Mouse (Mus musculus): ENCODE measurements around the gene Olfr126. TPM values are rescaled to one million over a fixed set of nuclear protein-coding genes. Genes with fewer than 3 reads are reported as not detected.

Olfr126 gene
- not detected in 2 replicates for polyA plus RNA-seq (2011; ENCODE audit: insufficient read depth, insufficient read length, low read depth, missing spikeins)

GRCm38 (mm10) chr17:37847183-37847582 is at the start of gene Olfr126:
TSS of gene Olfr126 (plus strand) at chr17:37847483.
- H3K9ac ChIP-seq (ENCODE audit: low read depth, poor library complexity, severe bottlenecking), result no peak within 1 kb of the TSS
- H3K27me3 ChIP-seq (ENCODE audit: control insufficient read depth, insufficient read depth, low read length, poor library complexity, severe bottlenecking), result no peaks in the 10 kb centered on the region
- no peaks in the 10 kb centered on the region for H3K36me3 ChIP-seq (ENCODE audit: control insufficient read depth, insufficient read depth, low read length, poor library complexity, severe bottlenecking)
- no peak within 1 kb of the TSS for H3K4me3 ChIP-seq (ENCODE audit: low read depth, low read length)
- H3K4me1 ChIP-seq (ENCODE audit: control insufficient read depth, insufficient read depth, low read length), result no peaks in the 10 kb centered on the region
- TF ChIP-seq CTCF (IDR thresholded peaks at IDR 0.05; ENCODE audit: low read depth, low read length) (no peak), EP300 (IDR thresholded peaks at IDR 0.05; ENCODE audit: insufficient read depth, low read depth, low read length) (no peak), POLR2A (IDR thresholded peaks at IDR 0.05; ENCODE audit: insufficient read depth, low read length) (no peak)
- no peaks in the 10 kb centered on the region for H3K9me3 ChIP-seq (replicated peaks; ENCODE audit: control insufficient read depth, insufficient read depth, low read length, poor library complexity, severe bottlenecking)
- H3K27ac ChIP-seq (ENCODE audit: insufficient read depth, low read length), result no peak within 1 kb of the TSS

- Histone ChIP-seq H3K27me3 (ENCODE audit: control insufficient read depth, insufficient read depth, low read length, poor library complexity, severe bottlenecking) (no peaks in the 10 kb centered on the region), H3K36me3 (ENCODE audit: control insufficient read depth, insufficient read depth, low read length, poor library complexity, severe bottlenecking) (no peaks in the 10 kb centered on the region), H3K4me3 (ENCODE audit: low read depth, low read length) (no peak within 1 kb of the TSS), H3K4me1 (ENCODE audit: control insufficient read depth, insufficient read depth, low read length) (no peaks in the 10 kb centered on the region), H3K27ac (ENCODE audit: insufficient read depth, low read length) (no peak within 1 kb of the TSS), H3K9me3 (replicated peaks; ENCODE audit: control insufficient read depth, insufficient read depth, low read length, poor library complexity, severe bottlenecking) (no peaks in the 10 kb centered on the region), H3K9ac (ENCODE audit: low read depth, poor library complexity, severe bottlenecking) (no peak within 1 kb of the TSS)
- TF ChIP-seq POLR2A (IDR thresholded peaks at IDR 0.05; ENCODE audit: insufficient read depth, low read length) (no peak), CTCF (IDR thresholded peaks at IDR 0.05; ENCODE audit: low read depth, low read length) (no peak), EP300 (IDR thresholded peaks at IDR 0.05; ENCODE audit: insufficient read depth, low read depth, low read length) (no peak)
These were observed 47.7 kb upstream of the Olfr126 start, which contains the start of gene Olfr124 for GRCm38 (mm10) chr17:37799588-37799987. TSS of gene Olfr124 (plus strand) at chr17:37799888.

- Histone ChIP-seq H3K9me3 (replicated peaks; ENCODE audit: control insufficient read depth, insufficient read depth, low read length, poor library complexity, severe bottlenecking) (no peaks in the 10 kb centered on the region), H3K27me3 (ENCODE audit: control insufficient read depth, insufficient read depth, low read length, poor library complexity, severe bottlenecking) (no peaks in the 10 kb centered on the region; the same call in 1 of the 2 replicates), H3K9ac (ENCODE audit: low read depth, poor library complexity, severe bottlenecking) (no peak within 1 kb of the TSS), H3K4me3 (ENCODE audit: low read depth, low read length) (no peak within 1 kb of the TSS), H3K27ac (ENCODE audit: insufficient read depth, low read length) (no peak within 1 kb of the TSS), H3K36me3 (ENCODE audit: control insufficient read depth, insufficient read depth, low read length, poor library complexity, severe bottlenecking) (no peaks in the 10 kb centered on the region), H3K4me1 (ENCODE audit: control insufficient read depth, insufficient read depth, low read length) (no peaks in the 10 kb centered on the region)
- TF ChIP-seq EP300 (IDR thresholded peaks at IDR 0.05; ENCODE audit: insufficient read depth, low read depth, low read length), result no peak
These were observed 14.6 kb upstream of the Olfr126 start, which contains the start of gene Olfr125 for GRCm38 (mm10) chr17:37832649-37833048. TSS of gene Olfr125 (plus strand) at chr17:37832949.

GRCm38 (mm10) chr17:37863901-37864300 is 16.6 kb downstream of the Olfr126 start:
- H3K4me1 ChIP-seq (ENCODE audit: control insufficient read depth, insufficient read depth, low read length), result no peaks in the 10 kb centered on the region
- no peak for TF ChIP-seq POLR2A (IDR thresholded peaks at IDR 0.05; ENCODE audit: insufficient read depth, low read length)
- TF ChIP-seq CTCF (IDR thresholded peaks at IDR 0.05; ENCODE audit: low read depth, low read length), result no peak
- no peak for TF ChIP-seq EP300 (IDR thresholded peaks at IDR 0.05; ENCODE audit: insufficient read depth, low read depth, low read length)
- H3K27me3 ChIP-seq (ENCODE audit: control insufficient read depth, insufficient read depth, low read length, poor library complexity, severe bottlenecking), result no peaks in the 10 kb centered on the region
- H3K27ac ChIP-seq (ENCODE audit: insufficient read depth, low read length), result no peak overlapping the region
- no peak overlapping the region for H3K9ac ChIP-seq (ENCODE audit: low read depth, poor library complexity, severe bottlenecking)
- H3K4me3 ChIP-seq (ENCODE audit: low read depth, low read length), result no peak overlapping the region
- H3K36me3 ChIP-seq (ENCODE audit: control insufficient read depth, insufficient read depth, low read length, poor library complexity, severe bottlenecking), result no peaks in the 10 kb centered on the region
- H3K9me3 ChIP-seq (replicated peaks; ENCODE audit: control insufficient read depth, insufficient read depth, low read length, poor library complexity, severe bottlenecking), result no peaks in the 10 kb centered on the region

- no peaks in the 10 kb centered on the region for H3K4me1 ChIP-seq (ENCODE audit: control insufficient read depth, insufficient read depth, low read length)
- no peaks in the 10 kb centered on the region for H3K9me3 ChIP-seq (replicated peaks; ENCODE audit: control insufficient read depth, insufficient read depth, low read length, poor library complexity, severe bottlenecking)
- no peak overlapping the region for H3K27ac ChIP-seq (ENCODE audit: insufficient read depth, low read length)
- H3K27me3 ChIP-seq (ENCODE audit: control insufficient read depth, insufficient read depth, low read length, poor library complexity, severe bottlenecking), result no peaks in the 10 kb centered on the region
- no peak overlapping the region for H3K9ac ChIP-seq (ENCODE audit: low read depth, poor library complexity, severe bottlenecking)
- TF ChIP-seq POLR2A (IDR thresholded peaks at IDR 0.05; ENCODE audit: insufficient read depth, low read length) (no peak), EP300 (IDR thresholded peaks at IDR 0.05; ENCODE audit: insufficient read depth, low read depth, low read length) (no peak), CTCF (IDR thresholded peaks at IDR 0.05; ENCODE audit: low read depth, low read length) (no peak)
- H3K4me3 ChIP-seq (ENCODE audit: low read depth, low read length), result no peak overlapping the region
- no peaks in the 10 kb centered on the region for H3K36me3 ChIP-seq (ENCODE audit: control insufficient read depth, insufficient read depth, low read length, poor library complexity, severe bottlenecking)
These were observed 22.5 kb downstream of the Olfr126 start for GRCm38 (mm10) chr17:37869676-37870205.

- H3K9ac ChIP-seq (ENCODE audit: low read depth, poor library complexity, severe bottlenecking), result no peak overlapping the region
- H3K36me3 ChIP-seq (ENCODE audit: control insufficient read depth, insufficient read depth, low read length, poor library complexity, severe bottlenecking), result no peaks in the 10 kb centered on the region
- H3K4me1 ChIP-seq (ENCODE audit: control insufficient read depth, insufficient read depth, low read length), result no peaks in the 10 kb centered on the region
- no peaks in the 10 kb centered on the region for H3K27me3 ChIP-seq (ENCODE audit: control insufficient read depth, insufficient read depth, low read length, poor library complexity, severe bottlenecking)
- H3K9me3 ChIP-seq (replicated peaks; ENCODE audit: control insufficient read depth, insufficient read depth, low read length, poor library complexity, severe bottlenecking), result no peaks in the 10 kb centered on the region
- TF ChIP-seq CTCF (IDR thresholded peaks at IDR 0.05; ENCODE audit: low read depth, low read length) (no peak), POLR2A (IDR thresholded peaks at IDR 0.05; ENCODE audit: insufficient read depth, low read length) (no peak), EP300 (IDR thresholded peaks at IDR 0.05; ENCODE audit: insufficient read depth, low read depth, low read length) (no peak)
- no peak overlapping the region for H3K4me3 ChIP-seq (ENCODE audit: low read depth, low read length)
- no peak overlapping the region for H3K27ac ChIP-seq (ENCODE audit: insufficient read depth, low read length)
These were observed 26.5 kb downstream of the Olfr126 start for GRCm38 (mm10) chr17:37873830-37874229.
